Mouse (Mus musculus) kidney, adult 2 months (tissue): ENCODE results near the gene Prrt1.

Experiments
- CTCF ChIP-seq: fragments of 200-500 bp; conservative IDR thresholded peaks from 2 replicates; pipeline ENCODE4 v1.5.1; 2011; ENCODE audit warnings: low read depth, mild to moderate bottlenecking, control low read depth, low read length, moderate library complexity, mixed read lengths; ENCODE audit not compliant: insufficient read depth, insufficient read length
- POLR2A ChIP-seq: fragments of 200-500 bp; IDR thresholded peaks from one replicate; pipeline ENCODE4 v1.6.1; 2011; ENCODE audit warnings: low read depth, low read length, control low read depth

GRCm38 (mm10) chr17:34587423-34587811 is 41.9 kb upstream of the Prrt1 start:
- no peak for TF ChIP-seq CTCF
- peak; percentile 86 for TF ChIP-seq POLR2A
